Mouse (Mus musculus) liver, adult 2 months (tissue): ENCODE measurements around the gene Catsperz. TPM values are rescaled to one million over a fixed set of nuclear protein-coding genes. Genes with fewer than 3 reads are reported as not detected.

Experiments
- DNase-seq: peaks from one replicate; pipeline ENCODE4 v3.0.0-alpha.2; 2011; ENCODE audit warnings: low read depth, low spot score; ENCODE audit errors: extremely low read depth
- H3K27ac ChIP-seq: fragments of 200-500 bp; replicated peaks from 2 replicates; pipeline ENCODE4 v1.5.1; 2012; ENCODE audit warnings: low read depth, mild to moderate bottlenecking, control low read depth, inconsistent platforms, low read length; ENCODE audit not compliant: insufficient read depth
- H3K27me3 ChIP-seq: fragments of 200-500 bp; 2 replicates; pipeline ENCODE4 v1.6.1; 2012; ENCODE audit warnings: mild to moderate bottlenecking, moderate library complexity, low read length, inconsistent platforms; ENCODE audit not compliant: control insufficient read depth, insufficient read depth
- H3K36me3 ChIP-seq: fragments of 200-500 bp; 2 replicates; pipeline ENCODE4 v1.6.1; 2012; ENCODE audit warnings: low read length, inconsistent platforms; ENCODE audit not compliant: control insufficient read depth, insufficient read depth
- H3K4me1 ChIP-seq: fragments of 200-500 bp; 2 replicates; pipeline ENCODE4 v1.6.1; 2011; ENCODE audit warnings: low read length; ENCODE audit not compliant: control insufficient read depth, insufficient read depth
- H3K4me3 ChIP-seq: fragments of 200-500 bp; 2 replicates; pipeline ENCODE4 v1.5.1; 2011; ENCODE audit warnings: low read depth, mild to moderate bottlenecking, control low read depth, low read length, moderate library complexity; ENCODE audit not compliant: insufficient read depth
- H3K79me2 ChIP-seq: fragments of 200-500 bp; 2 replicates; pipeline ENCODE4 v1.6.1; 2012; ENCODE audit warnings: inconsistent platforms, mild to moderate bottlenecking, low read length, moderate library complexity; ENCODE audit not compliant: control insufficient read depth, insufficient read depth
- H3K9ac ChIP-seq: fragments of 200-500 bp; 2 replicates; pipeline ENCODE4 v1.6.1; 2012; ENCODE audit warnings: low read depth, mild to moderate bottlenecking, control low read depth, inconsistent platforms, low read length
- CTCF ChIP-seq: fragments of 200-500 bp; IDR thresholded peaks from 2 replicates; pipeline ENCODE4 v1.5.1; 2011; ENCODE audit warnings: low read depth, low read length, control low read depth
- POLR2A ChIP-seq: fragments of 200-500 bp; IDR thresholded peaks from 2 replicates; pipeline ENCODE4 v1.6.1; 2011; ENCODE audit warnings: low read length, control low read depth; ENCODE audit not compliant: insufficient read depth; ENCODE audit errors: extremely low read depth
- WGBS: fragments of 180-500 bp; shearing (Covaris S2); methylation state at CpG from one replicate; pipeline ENCODE4 v1.1.7; 2018; 5-methylcytosine and 5-hydroxymethylcytosine counted together
- polyA plus RNA-seq: library from polyadenylated mRNA; depleted of rRNA; stranded (reverse); fragments of >200 nt; gene quantifications from 2 replicates; pipeline ENCODE4 v1.2.3, GENCODE M21; 2012
- total RNA-seq: library from RNA; depleted of rRNA; stranded (reverse); fragments of >200 nt; gene quantifications from 2 replicates; pipeline ENCODE4 v1.2.3, GENCODE M21; 2014

Gene Catsperz
- total and polyA plus RNA-seq, 2 experiments = not detected

DNA sequence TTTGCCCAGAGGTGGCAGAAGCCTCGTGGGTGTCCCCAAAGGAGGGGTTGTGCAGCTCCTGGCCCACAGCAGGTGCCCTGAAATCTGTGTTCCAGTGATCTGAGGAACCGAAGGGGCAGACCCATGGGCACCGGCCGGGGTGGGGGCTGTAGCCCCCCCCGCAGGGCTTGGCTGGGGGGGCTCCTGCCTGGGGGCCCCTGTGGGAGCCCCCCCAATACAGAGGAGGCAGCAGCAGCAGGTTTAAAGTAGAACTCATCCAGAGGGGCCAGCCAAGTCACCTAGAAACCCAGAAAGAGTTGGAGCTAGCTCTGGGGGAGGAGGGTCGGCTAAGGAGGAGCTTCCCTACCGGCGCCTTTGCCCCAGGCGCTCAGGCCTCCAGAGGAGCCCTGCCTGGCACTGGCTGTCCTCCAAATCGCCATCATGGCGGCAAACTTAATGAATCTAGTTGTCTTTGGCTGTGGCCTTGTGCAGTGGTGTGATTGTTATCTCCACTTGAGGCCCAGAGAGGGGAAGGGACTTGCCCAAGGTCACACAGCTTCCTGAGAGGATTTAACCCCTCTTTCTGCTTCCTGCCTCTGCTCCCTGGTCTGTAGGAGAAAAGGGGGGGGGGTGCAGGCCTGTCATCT, 45.4 kb upstream of the Catsperz start:
- Histone ChIP-seq H3K4me1 (peaks cover 7% of the 10 kb centered on the region), H3K36me3 (no peaks in the 10 kb centered on the region), H3K9ac (no peak overlapping the region), H3K79me2 (peaks cover 4% of the 10 kb centered on the region; the same call in 1 of the 2 replicates), H3K27ac (no peak overlapping the region), H3K4me3 (no peak overlapping the region), H3K27me3 (no peaks in the 10 kb centered on the region)
- WGBS = 46% methylated on average over 11 of the region's 11 CpGs
- TF ChIP-seq CTCF (no peak), POLR2A (no peak)
- DNase-seq = no peak

DNA sequence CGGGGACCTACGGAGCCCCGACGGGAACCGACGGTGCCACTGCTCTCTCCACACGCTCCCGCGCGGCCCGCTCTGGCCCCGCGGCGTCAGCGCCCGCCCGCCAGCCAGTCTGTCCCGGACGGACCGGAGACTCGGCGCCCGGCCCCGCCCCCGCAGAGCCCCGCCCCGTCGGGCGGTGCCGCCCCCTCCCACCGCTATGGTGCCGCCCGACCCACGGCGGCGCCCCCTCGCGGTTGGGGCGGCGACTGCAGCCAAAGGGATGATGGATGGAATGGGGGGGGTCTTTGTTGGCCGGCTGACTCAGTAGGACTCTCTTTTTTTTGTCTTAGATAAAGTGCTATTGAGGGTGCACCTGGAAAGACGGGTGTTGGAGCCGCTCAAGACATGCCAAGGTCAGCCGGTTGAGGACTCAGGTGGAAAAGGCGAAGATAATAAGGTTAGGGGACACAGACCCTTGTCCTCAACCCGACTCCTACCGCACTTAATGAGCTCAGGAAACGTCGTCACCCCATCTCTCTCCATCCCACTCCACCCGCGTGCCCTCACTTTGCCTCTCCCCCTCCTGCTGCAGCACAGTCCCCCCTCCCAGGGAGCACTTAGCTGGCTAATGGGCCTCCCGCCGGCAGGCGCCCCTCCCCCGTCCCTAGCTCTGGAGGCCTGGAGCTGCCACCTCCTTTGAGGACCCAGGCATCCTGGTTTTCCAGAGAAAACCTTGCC, 44.6 kb upstream of the Catsperz start:
- 2% methylated on average over 55 of the region's 55 CpGs for WGBS
- peak overlapping the region; percentile 61 for H3K27ac ChIP-seq
- H3K27me3 ChIP-seq = no peaks in the 10 kb centered on the region
- H3K36me3 ChIP-seq = peaks cover 1% of the 10 kb centered on the region; the same call in 1 of the 2 replicates
- peak overlapping the region; percentile 93 for H3K9ac ChIP-seq
- H3K4me3 ChIP-seq = peak overlapping the region; percentile 85
- peaks cover 4% of the 10 kb centered on the region; the same call in 1 of the 2 replicates for H3K79me2 ChIP-seq
- peak; percentile 72 for TF ChIP-seq CTCF
- peak; percentile 58; the same call in 1 of the 2 replicates for TF ChIP-seq POLR2A
- H3K4me1 ChIP-seq = peaks cover 7% of the 10 kb centered on the region
- DNase-seq = peak; percentile 20

DNA sequence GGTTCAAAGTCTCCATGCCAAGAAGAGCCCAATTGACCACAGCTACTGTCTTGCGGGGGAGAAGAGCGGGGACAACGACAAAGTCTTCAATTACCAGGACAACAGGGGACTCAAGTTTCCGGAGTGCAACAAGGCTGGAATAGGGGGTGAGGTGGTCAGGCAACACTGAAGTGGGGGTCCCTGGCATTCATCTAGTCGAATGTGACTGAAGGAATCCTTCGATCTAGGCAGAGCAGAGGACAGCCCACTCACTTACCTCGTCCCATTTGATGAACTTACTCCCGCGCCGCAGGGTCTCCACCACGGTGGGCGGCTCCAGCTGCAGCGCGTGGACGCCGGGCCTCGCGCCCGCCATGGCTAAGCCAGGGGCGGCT, 44.1 kb upstream of the Catsperz start:
- Histone ChIP-seq H3K79me2 (peaks cover 4% of the 10 kb centered on the region; the same call in 1 of the 2 replicates), H3K4me1 (peaks cover 7% of the 10 kb centered on the region), H3K27me3 (no peaks in the 10 kb centered on the region), H3K4me3 (peak overlapping the region; percentile 85), H3K27ac (peak overlapping the region; percentile 61), H3K9ac (peak overlapping the region; percentile 93), H3K36me3 (peaks cover 1% of the 10 kb centered on the region; the same call in 1 of the 2 replicates)
- under 1% methylated on average over 20 of the region's 20 CpGs for WGBS
- TF ChIP-seq CTCF (no peak), POLR2A (no peak)
- no peak for DNase-seq

DNA sequence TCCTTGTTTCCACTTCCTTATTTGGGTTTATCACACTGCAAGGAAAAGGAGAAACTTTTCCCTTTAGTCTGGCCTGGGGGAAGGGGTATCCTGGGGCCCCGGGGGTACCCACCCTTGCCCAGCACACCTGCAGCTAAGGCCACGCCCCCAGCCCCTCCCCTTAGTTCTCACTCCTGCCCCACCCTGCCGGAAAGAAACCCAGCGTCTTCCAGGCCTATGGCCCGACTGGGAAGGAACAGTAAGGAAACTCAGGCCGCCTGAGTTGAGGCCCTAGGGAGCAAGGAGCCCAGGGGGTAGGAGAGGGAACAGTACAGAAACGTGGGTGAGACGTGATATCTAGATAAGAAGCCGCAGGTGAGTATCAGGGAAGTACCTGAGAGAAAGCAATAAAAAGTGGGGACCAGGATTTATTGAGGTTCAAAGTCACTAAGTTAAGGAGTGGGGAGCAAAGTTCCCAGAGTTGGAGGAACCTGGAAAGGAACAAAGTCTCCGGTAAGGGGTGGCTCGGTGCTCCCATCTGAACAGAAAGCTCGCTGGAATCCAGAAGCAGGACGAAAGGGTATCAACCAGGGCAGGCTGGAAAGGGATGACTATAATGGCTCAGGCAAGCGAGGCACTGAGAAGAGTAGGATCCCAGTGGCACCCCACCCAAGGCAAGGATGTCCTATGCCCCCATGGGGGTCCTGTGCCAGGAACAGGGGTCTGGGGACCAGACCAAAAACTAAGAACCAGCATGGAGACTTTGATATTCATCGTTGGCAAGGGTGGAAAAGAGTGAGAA, 43.5 kb upstream of the Catsperz start:
- H3K79me2 ChIP-seq = peaks cover 4% of the 10 kb centered on the region; the same call in 1 of the 2 replicates
- WGBS = 21% methylated on average over 15 of the region's 15 CpGs
- DNase-seq = no peak
- TF ChIP-seq POLR2A = no peak
- TF ChIP-seq CTCF = no peak
- peak overlapping the region; percentile 93 for H3K9ac ChIP-seq
- H3K36me3 ChIP-seq = peaks cover 1% of the 10 kb centered on the region; the same call in 1 of the 2 replicates
- peaks cover 7% of the 10 kb centered on the region for H3K4me1 ChIP-seq
- H3K4me3 ChIP-seq = peak overlapping the region; percentile 85
- no peaks in the 10 kb centered on the region for H3K27me3 ChIP-seq
- no peak overlapping the region for H3K27ac ChIP-seq

DNA sequence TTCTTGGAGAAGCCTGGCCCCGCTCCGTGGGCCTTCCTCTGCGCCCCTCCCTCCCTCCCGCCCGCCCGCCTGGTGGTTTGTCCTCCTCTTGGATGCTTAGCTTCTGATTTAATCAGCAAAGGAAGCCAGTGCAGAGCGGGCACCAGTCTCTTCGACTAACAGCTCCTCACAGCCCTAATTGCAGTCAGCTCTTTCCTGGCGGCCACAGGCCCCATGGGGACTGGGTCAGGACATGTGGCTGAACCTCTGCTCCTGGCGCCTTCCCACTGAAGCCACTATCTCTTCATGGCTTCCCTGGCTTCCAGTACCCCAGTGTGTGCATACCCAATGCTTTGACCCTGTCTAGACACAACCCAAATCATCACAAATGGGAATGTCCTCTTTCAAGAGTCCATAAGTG, 31.3 kb upstream of the Catsperz start:
- H3K36me3 ChIP-seq = no peaks in the 10 kb centered on the region
- DNase-seq = no peak
- WGBS = 94% methylated on average over 10 of the region's 10 CpGs
- no peak for TF ChIP-seq POLR2A
- no peak for TF ChIP-seq CTCF
- H3K27ac ChIP-seq = no peak overlapping the region
- H3K4me1 ChIP-seq = peaks cover 11% of the 10 kb centered on the region
- H3K79me2 ChIP-seq = no peaks in the 10 kb centered on the region
- H3K4me3 ChIP-seq = no peak overlapping the region
- H3K9ac ChIP-seq = no peak overlapping the region
- no peaks in the 10 kb centered on the region for H3K27me3 ChIP-seq
